Mouse (Mus musculus): ENCODE measurements at regions not wholly inside any gene's neighbourhood (a gene's known extent, or its start where the extent isn't known, plus 50 kb on each side); places are given as distances from the start of the nearest gene placed in this dataset.

GRCm38 (mm10) chr2:128368534-128369273 lies 222.3 kb upstream of the Spdye4c start:
- DNase-seq (ENCODE audit: low spot score), result no peak

- DNase-seq (ENCODE audit: low spot score), result no peak
These were observed 220.2 kb upstream of the Spdye4c start for GRCm38 (mm10) chr2:128370821-128371220.

GRCm38 (mm10) chr2:128372204-128372603 lies 218.8 kb upstream of the Spdye4c start:
- DNase-seq (ENCODE audit: low spot score), result no peak

GRCm38 (mm10) chr2:128373363-128374252 lies 217.4 kb upstream of the Spdye4c start:
- DNase-seq (ENCODE audit: low spot score), result no peak

GRCm38 (mm10) chr2:128374253-128374566 lies 216.8 kb upstream of the Spdye4c start:
- DNase-seq (ENCODE audit: low spot score), result no peak

- no peak for DNase-seq (ENCODE audit: low spot score)
These were observed 216.1 kb upstream of the Spdye4c start for GRCm38 (mm10) chr2:128374926-128375325.

- no peak for DNase-seq (ENCODE audit: low spot score)
These were observed 215.2 kb upstream of the Spdye4c start for GRCm38 (mm10) chr2:128375827-128376226.

GRCm38 (mm10) chr2:128377176-128377575 lies 213.8 kb upstream of the Spdye4c start:
- DNase-seq (ENCODE audit: low spot score), result no peak

- DNase-seq (ENCODE audit: low spot score), result no peak
These were observed 213.3 kb upstream of the Spdye4c start for GRCm38 (mm10) chr2:128377680-128378079.

- no peak for DNase-seq (ENCODE audit: low spot score)
These were observed 212.6 kb upstream of the Spdye4c start for GRCm38 (mm10) chr2:128378456-128378855.

GRCm38 (mm10) chr2:128379151-128379550 lies 211.9 kb upstream of the Spdye4c start:
- no peak for DNase-seq (ENCODE audit: low spot score)

- DNase-seq (ENCODE audit: low spot score), result no peak
These were observed 211.5 kb upstream of the Spdye4c start for GRCm38 (mm10) chr2:128379554-128379953.

- no peak for DNase-seq (ENCODE audit: low spot score)
These were observed 210.4 kb upstream of the Spdye4c start for GRCm38 (mm10) chr2:128380581-128380980.

- DNase-seq (ENCODE audit: low spot score), result no peak
These were observed 209.3 kb upstream of the Spdye4c start for GRCm38 (mm10) chr2:128381684-128382205.

GRCm38 (mm10) chr2:128382473-128382872 lies 208.5 kb upstream of the Spdye4c start:
- no peak for DNase-seq (ENCODE audit: low spot score)

GRCm38 (mm10) chr2:128384612-128385011 lies 206.4 kb upstream of the Spdye4c start:
- DNase-seq (ENCODE audit: low spot score), result no peak

- DNase-seq (ENCODE audit: low spot score), result no peak
These were observed 204.0 kb upstream of the Spdye4c start for GRCm38 (mm10) chr2:128386846-128387621.

GRCm38 (mm10) chr2:128387851-128388471 lies 203.0 kb upstream of the Spdye4c start:
- DNase-seq (ENCODE audit: low spot score), result no peak

- no peak for DNase-seq (ENCODE audit: low spot score)
These were observed 202.0 kb upstream of the Spdye4c start for GRCm38 (mm10) chr2:128388883-128389470.

- DNase-seq (ENCODE audit: low spot score), result no peak
These were observed 198.7 kb upstream of the Spdye4c start for GRCm38 (mm10) chr2:128392344-128392743.

- DNase-seq (ENCODE audit: low spot score), result no peak
These were observed 197.6 kb upstream of the Spdye4c start for GRCm38 (mm10) chr2:128393401-128393800.

Data from thymus, postnatal 0 days (tissue).